Mouse (Mus musculus): ENCODE measurements at regions not wholly inside any gene's neighbourhood (a gene's known extent, or its start where the extent isn't known, plus 50 kb on each side); places are given as distances from the start of the nearest gene placed in this dataset.

DNA sequence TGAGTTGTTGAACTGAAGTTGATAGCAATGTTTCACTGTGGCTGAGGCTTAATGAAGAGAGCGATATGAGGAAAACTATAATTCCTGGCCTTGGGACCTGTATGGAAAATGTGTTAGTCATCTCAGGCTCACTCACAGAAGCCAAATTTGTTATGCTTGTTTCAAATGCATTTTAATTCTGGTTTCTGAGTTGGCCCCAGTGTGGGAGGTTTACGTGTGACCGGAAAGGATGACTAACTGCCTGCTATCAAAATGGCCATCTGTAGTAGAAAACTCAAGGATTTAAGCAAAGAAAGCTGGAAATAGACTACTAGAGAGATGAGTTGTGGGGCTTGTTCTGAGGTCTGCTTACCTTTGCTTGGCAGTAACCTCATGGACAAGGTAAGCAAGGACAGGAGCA, 128.9 kb upstream of the Cnr1 start:
- no peak overlapping the region for H3K27ac ChIP-seq
- no peak for DNase-seq (ENCODE audit: low spot score in 2 of 2)
- no peak for TF ChIP-seq CTCF (conservative IDR thresholded peaks at IDR 0.05)
- no peak overlapping the region for H3K4me3 ChIP-seq

- Histone ChIP-seq H3K4me3 (peak overlapping the region; percentile 13; the same call in 1 of the 2 replicates), H3K27ac (no peak overlapping the region; the same call in 1 of the 2 replicates)
- no peak for DNase-seq (ENCODE audit: low spot score in 2 of 2)
- TF ChIP-seq CTCF (conservative IDR thresholded peaks at IDR 0.05), result no peak
Measured at GRCm38 (mm10) chr4:33797964-33798363, 126.4 kb upstream of the Cnr1 start.

GRCm38 (mm10) chr4:33798654-33799053, 125.7 kb upstream of the Cnr1 start:
- Histone ChIP-seq H3K4me3 (no peak overlapping the region), H3K27ac (no peak overlapping the region)
- TF ChIP-seq CTCF (conservative IDR thresholded peaks at IDR 0.05), result no peak
- no peak for DNase-seq (ENCODE audit: low spot score in 2 of 2)

DNA sequence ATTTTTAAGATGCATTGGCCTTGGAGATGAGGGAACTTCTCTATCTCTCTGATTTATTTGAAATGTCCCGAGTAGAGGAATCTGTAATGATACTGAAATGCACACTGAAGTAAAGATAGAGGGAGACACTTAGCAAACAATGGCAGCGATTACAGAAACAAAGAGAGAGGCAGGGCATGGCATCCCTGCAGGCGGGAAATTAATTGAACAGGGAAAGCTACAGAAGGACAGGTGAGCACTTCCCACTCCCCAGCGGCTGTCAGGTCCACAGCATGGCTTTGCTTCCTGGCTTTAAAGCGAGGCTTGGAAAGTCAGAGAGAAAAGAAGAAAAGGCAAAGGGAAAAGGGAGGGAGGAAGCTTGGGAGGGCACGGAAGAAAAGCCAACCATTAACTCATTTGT, 125.3 kb upstream of the Cnr1 start:
- TF ChIP-seq CTCF (conservative IDR thresholded peaks at IDR 0.05), result peak; percentile 31
- DNase-seq (ENCODE audit: low spot score in 2 of 2), result no peak
- H3K27ac ChIP-seq, result no peak overlapping the region
- H3K4me3 ChIP-seq, result no peak overlapping the region

DNA sequence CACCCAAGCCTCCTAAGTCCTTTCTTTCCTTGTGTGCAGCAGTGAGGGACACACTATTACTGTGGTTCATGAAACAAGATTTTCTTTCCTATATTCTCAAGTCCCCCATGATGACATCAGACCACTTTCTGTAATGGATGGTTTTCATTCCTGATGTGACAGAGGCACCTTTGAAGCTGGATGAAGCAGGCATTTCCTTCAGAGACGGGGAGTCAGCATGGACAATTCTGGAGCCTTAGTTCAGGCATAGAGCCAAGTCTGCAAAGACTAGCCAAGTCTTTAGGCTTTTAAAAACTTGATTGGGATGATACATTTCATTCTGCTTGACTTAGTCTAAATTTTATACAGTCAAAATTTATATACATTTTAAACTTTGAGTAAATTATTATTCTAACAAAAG, 124.6 kb upstream of the Cnr1 start:
- Histone ChIP-seq H3K4me3 (no peak overlapping the region), H3K27ac (no peak overlapping the region)
- TF ChIP-seq CTCF (conservative IDR thresholded peaks at IDR 0.05), result no peak
- DNase-seq (ENCODE audit: low spot score in 2 of 2), result no peak

DNA sequence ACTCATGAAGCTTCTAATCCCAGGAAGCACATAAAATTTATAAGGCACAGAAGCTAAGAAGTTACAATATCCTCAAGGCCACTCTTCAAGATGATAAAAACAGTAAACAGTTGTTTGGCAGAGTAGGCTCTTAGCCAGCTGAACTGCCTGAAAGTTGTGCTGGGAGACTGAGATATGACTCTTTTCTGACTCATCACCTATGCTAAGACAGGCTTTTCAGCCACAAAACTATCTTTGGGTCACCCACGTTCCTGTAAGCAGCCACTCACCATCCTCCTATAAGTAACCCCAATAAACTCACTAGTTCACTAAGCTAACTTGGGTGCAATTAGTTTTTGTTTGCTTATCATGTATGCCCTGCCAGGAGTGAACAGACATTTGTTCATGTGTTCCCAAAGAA, 112.1 kb upstream of the Cnr1 start:
- no peak for DNase-seq (ENCODE audit: low spot score in 2 of 2)
- Histone ChIP-seq H3K4me3 (no peak overlapping the region), H3K27ac (no peak overlapping the region)
- TF ChIP-seq CTCF (conservative IDR thresholded peaks at IDR 0.05), result no peak

GRCm38 (mm10) chr4:33823850-33824249, 100.5 kb upstream of the Cnr1 start:
- Histone ChIP-seq H3K4me3 (no peak overlapping the region), H3K27ac (no peak overlapping the region)
- DNase-seq (ENCODE audit: low spot score in 2 of 2), result no peak
- TF ChIP-seq CTCF (conservative IDR thresholded peaks at IDR 0.05), result no peak

DNA sequence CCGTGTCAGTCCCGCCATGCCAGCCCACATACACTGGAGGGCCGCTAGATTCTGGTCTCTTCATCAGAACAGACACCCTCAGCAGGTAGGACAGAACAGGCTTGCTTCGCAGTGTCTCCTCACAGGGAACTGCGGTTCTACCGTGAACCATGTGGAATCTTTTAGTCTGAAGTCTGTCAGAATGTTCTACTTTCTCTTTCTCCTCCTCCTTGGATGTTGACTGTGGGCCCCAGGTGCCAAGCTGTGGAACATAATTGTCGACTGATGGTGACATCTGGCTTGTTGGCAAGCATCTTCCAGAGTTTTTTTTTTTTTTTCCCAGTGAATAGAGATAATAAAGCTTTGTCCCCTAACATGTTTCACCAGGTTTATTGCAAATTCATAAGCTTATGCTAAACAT, 91.3 kb upstream of the Cnr1 start:
- H3K27ac ChIP-seq, result no peak overlapping the region
- no peak overlapping the region for H3K4me3 ChIP-seq
- no peak for DNase-seq (ENCODE audit: low spot score in 2 of 2)
- TF ChIP-seq CTCF (conservative IDR thresholded peaks at IDR 0.05), result no peak

DNA sequence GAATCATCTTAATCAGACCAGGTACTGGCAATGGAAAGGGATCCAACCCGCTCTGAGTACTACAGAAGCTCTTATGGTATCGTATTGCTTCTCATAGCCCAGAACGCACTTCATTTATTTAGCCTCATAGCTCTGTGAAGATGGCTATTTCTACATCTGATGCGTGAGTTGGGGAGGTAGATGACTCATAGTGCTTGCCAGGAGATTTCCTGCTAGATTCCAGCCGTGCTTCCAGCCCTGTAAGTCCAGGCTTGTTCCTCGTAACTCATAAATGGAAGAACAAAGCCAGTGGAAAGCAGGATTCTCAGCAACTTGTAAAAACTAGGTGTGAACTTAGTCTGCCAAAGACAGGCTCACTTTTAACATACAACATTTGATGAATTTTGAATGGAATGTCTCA, 86.0 kb upstream of the Cnr1 start:
- no peak for TF ChIP-seq CTCF (conservative IDR thresholded peaks at IDR 0.05)
- no peak for DNase-seq (ENCODE audit: low spot score in 2 of 2)
- no peak overlapping the region for H3K4me3 ChIP-seq
- H3K27ac ChIP-seq, result no peak overlapping the region

- Histone ChIP-seq H3K4me3 (no peak overlapping the region; the same call in 1 of the 2 replicates), H3K27ac (no peak overlapping the region)
- no peak for DNase-seq (ENCODE audit: low spot score in 2 of 2)
- TF ChIP-seq CTCF (conservative IDR thresholded peaks at IDR 0.05), result no peak
Measured at GRCm38 (mm10) chr4:33840119-33840518, 84.3 kb upstream of the Cnr1 start.

- Histone ChIP-seq H3K4me3 (no peak overlapping the region), H3K27ac (no peak overlapping the region)
- no peak for DNase-seq (ENCODE audit: low spot score in 2 of 2)
- no peak for TF ChIP-seq CTCF (conservative IDR thresholded peaks at IDR 0.05)
Measured at GRCm38 (mm10) chr4:33845611-33846395, 78.6 kb upstream of the Cnr1 start.

- TF ChIP-seq CTCF (conservative IDR thresholded peaks at IDR 0.05), result no peak
- H3K4me3 ChIP-seq, result no peak overlapping the region
- no peak overlapping the region for H3K27ac ChIP-seq
- DNase-seq (ENCODE audit: low spot score in 2 of 2), result no peak
Measured at GRCm38 (mm10) chr4:33850249-33850648, 74.1 kb upstream of the Cnr1 start.

- DNase-seq (ENCODE audit: low spot score in 2 of 2), result no peak
- no peak for TF ChIP-seq CTCF (conservative IDR thresholded peaks at IDR 0.05)
- H3K27ac ChIP-seq, result no peak overlapping the region
- H3K4me3 ChIP-seq, result no peak overlapping the region
Measured at GRCm38 (mm10) chr4:33852294-33852693, 72.1 kb upstream of the Cnr1 start.

DNA sequence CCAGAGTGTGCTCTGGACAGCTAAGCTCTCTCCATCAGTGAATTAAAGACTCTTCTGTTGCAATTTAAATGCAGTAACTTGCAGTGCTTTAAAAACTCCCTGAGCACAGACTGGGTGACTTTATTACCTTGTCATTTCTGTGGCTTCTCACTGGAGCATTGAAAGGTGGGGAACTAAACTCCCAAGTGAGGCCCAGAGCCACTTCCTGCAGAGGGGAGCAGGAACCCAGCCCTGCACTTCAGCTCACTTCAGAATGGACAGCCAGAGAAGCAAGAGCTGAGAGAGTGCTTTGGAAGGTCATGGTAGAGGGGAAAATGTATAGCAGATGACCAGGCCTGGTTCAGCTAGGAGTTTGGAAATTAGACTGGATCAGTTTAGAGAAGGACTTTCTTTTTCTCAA, 69.3 kb upstream of the Cnr1 start:
- no peak for TF ChIP-seq CTCF (conservative IDR thresholded peaks at IDR 0.05)
- DNase-seq (ENCODE audit: low spot score in 2 of 2), result no peak
- Histone ChIP-seq H3K27ac (no peak overlapping the region), H3K4me3 (no peak overlapping the region)
